Mouse (Mus musculus): ENCODE measurements around the gene Nhej1. TPM values are rescaled to one million over a fixed set of nuclear protein-coding genes. Genes with fewer than 3 reads are reported as not detected.
A peak's percentile ranks its signal among the peaks of the same experiment; 100 is the strongest.

The Nhej1 gene
- polyA plus RNA-seq, 1 experiment from 2014 or later, result 5.2 TPM

- H3K4me3 ChIP-seq (ENCODE audit: low read depth, low read length), result no peak overlapping the region
- 56% methylated on average over 4 of the region's 4 CpGs for WGBS
- H3K27ac ChIP-seq (ENCODE audit: low read length), result no peak overlapping the region
- no peak overlapping the region for H3K9ac ChIP-seq (ENCODE audit: low read depth, low read length)
- H3K36me3 ChIP-seq (ENCODE audit: control insufficient read depth, insufficient read depth, low read length), result no peaks in the 10 kb centered on the region
- no peak for ATAC-seq
- no peak overlapping the region for H3K4me2 ChIP-seq (ENCODE audit: low read length)
- no peaks in the 10 kb centered on the region for H3K9me3 ChIP-seq (replicated peaks; ENCODE audit: control insufficient read depth, low read length, poor library complexity, severe bottlenecking)
- no peaks in the 10 kb centered on the region for H3K4me1 ChIP-seq (ENCODE audit: control insufficient read depth, insufficient read depth, low read length)
- no peaks in the 10 kb centered on the region for H3K27me3 ChIP-seq (ENCODE audit: control insufficient read depth, insufficient read depth, low read depth, low read length)
These were observed 153.5 kb downstream of the Nhej1 start for GRCm38 (mm10) chr1:74971353-74972050.

DNA sequence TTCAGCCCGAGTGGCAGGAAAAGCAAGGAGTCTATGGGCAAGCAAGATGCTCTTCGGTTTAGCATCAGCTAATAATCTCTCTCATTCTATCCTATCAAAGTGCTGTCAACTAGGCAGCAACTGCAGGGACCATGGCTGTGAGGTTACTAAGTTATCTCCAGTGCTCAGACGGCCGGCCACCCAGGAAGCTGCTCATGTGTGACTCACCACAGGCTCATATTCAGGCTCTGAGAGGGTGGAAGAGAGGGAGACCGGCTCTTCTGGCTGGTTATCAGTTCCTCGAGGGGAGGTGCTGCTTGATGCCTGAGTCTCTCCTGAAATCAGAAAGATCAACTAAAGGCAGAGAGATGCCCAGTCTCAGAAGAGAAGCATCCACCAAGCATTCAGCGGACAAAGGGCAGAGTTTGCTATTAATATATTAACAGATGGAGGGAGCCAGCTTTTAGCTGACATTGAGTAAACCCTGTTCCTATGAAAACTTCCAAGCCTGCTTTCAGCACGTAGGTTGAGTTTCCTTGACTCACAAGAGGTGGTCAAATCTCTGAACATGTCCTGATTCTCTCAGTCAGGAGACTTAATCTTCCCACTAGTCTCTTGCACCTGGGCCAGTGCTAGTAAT, 156.9 kb downstream of the Nhej1 start:
- no peak overlapping the region for H3K9ac ChIP-seq (ENCODE audit: low read depth, low read length)
- no peaks in the 10 kb centered on the region; the same call in 1 of the 2 replicates for H3K4me1 ChIP-seq (ENCODE audit: control insufficient read depth, insufficient read depth, low read length)
- ATAC-seq, result no peak
- H3K36me3 ChIP-seq (ENCODE audit: control insufficient read depth, insufficient read depth, low read length), result no peaks in the 10 kb centered on the region
- WGBS, result 79% methylated on average over 8 of the region's 8 CpGs
- no peak overlapping the region for H3K27ac ChIP-seq (ENCODE audit: low read length)
- H3K4me3 ChIP-seq (ENCODE audit: low read depth, low read length), result no peak overlapping the region
- H3K27me3 ChIP-seq (ENCODE audit: control insufficient read depth, insufficient read depth, low read depth, low read length), result no peaks in the 10 kb centered on the region
- no peak overlapping the region for H3K4me2 ChIP-seq (ENCODE audit: low read length)
- H3K9me3 ChIP-seq (replicated peaks; ENCODE audit: control insufficient read depth, low read length, poor library complexity, severe bottlenecking), result no peaks in the 10 kb centered on the region

GRCm38 (mm10) chr1:74964494-74965215, 160.3 kb downstream of the Nhej1 start:
- Histone ChIP-seq H3K36me3 (ENCODE audit: control insufficient read depth, insufficient read depth, low read length) (no peaks in the 10 kb centered on the region), H3K9me3 (replicated peaks; ENCODE audit: control insufficient read depth, low read length, poor library complexity, severe bottlenecking) (no peaks in the 10 kb centered on the region), H3K4me2 (ENCODE audit: low read length) (peak overlapping the region; percentile 34), H3K27me3 (ENCODE audit: control insufficient read depth, insufficient read depth, low read depth, low read length) (no peaks in the 10 kb centered on the region), H3K9ac (ENCODE audit: low read depth, low read length) (no peak overlapping the region), H3K4me3 (ENCODE audit: low read depth, low read length) (no peak overlapping the region), H3K27ac (ENCODE audit: low read length) (no peak overlapping the region), H3K4me1 (ENCODE audit: control insufficient read depth, insufficient read depth, low read length) (no peaks in the 10 kb centered on the region; the same call in 1 of the 2 replicates)
- WGBS, result 17% methylated on average over 16 of the region's 16 CpGs
- 0 out of 2 replicates have a peak, but pooled peaks have one; percentile 45 for ATAC-seq

- no peaks in the 10 kb centered on the region; the same call in 1 of the 2 replicates for H3K4me1 ChIP-seq (ENCODE audit: control insufficient read depth, insufficient read depth, low read length)
- no peak overlapping the region for H3K9ac ChIP-seq (ENCODE audit: low read depth, low read length)
- no peaks in the 10 kb centered on the region for H3K27me3 ChIP-seq (ENCODE audit: control insufficient read depth, insufficient read depth, low read depth, low read length)
- no peaks in the 10 kb centered on the region for H3K9me3 ChIP-seq (replicated peaks; ENCODE audit: control insufficient read depth, low read length, poor library complexity, severe bottlenecking)
- no peak overlapping the region for H3K4me2 ChIP-seq (ENCODE audit: low read length)
- WGBS, result 87% methylated on average over 5 of the region's 5 CpGs
- no peaks in the 10 kb centered on the region for H3K36me3 ChIP-seq (ENCODE audit: control insufficient read depth, insufficient read depth, low read length)
- no peak overlapping the region for H3K4me3 ChIP-seq (ENCODE audit: low read depth, low read length)
- no peak for ATAC-seq
- H3K27ac ChIP-seq (ENCODE audit: low read length), result no peak overlapping the region
These were observed 162.2 kb downstream of the Nhej1 start for GRCm38 (mm10) chr1:74962853-74963227.

- Histone ChIP-seq H3K4me3 (ENCODE audit: low read depth, low read length) (no peak overlapping the region), H3K4me2 (ENCODE audit: low read length) (no peak overlapping the region), H3K36me3 (ENCODE audit: control insufficient read depth, insufficient read depth, low read length) (no peaks in the 10 kb centered on the region), H3K27ac (ENCODE audit: low read length) (no peak overlapping the region), H3K4me1 (ENCODE audit: control insufficient read depth, insufficient read depth, low read length) (no peaks in the 10 kb centered on the region; the same call in 1 of the 2 replicates), H3K9me3 (replicated peaks; ENCODE audit: control insufficient read depth, low read length, poor library complexity, severe bottlenecking) (no peaks in the 10 kb centered on the region), H3K9ac (ENCODE audit: low read depth, low read length) (no peak overlapping the region), H3K27me3 (ENCODE audit: control insufficient read depth, insufficient read depth, low read depth, low read length) (no peaks in the 10 kb centered on the region)
- ATAC-seq, result no peak
- WGBS, result 81% methylated on average over 5 of the region's 5 CpGs
These were observed 162.7 kb downstream of the Nhej1 start for GRCm38 (mm10) chr1:74962126-74962852.

GRCm38 (mm10) chr1:74961722-74962121, 163.3 kb downstream of the Nhej1 start:
- Histone ChIP-seq H3K4me2 (ENCODE audit: low read length) (no peak overlapping the region), H3K36me3 (ENCODE audit: control insufficient read depth, insufficient read depth, low read length) (no peaks in the 10 kb centered on the region), H3K27me3 (ENCODE audit: control insufficient read depth, insufficient read depth, low read depth, low read length) (no peaks in the 10 kb centered on the region; the same call in 1 of the 2 replicates), H3K9ac (ENCODE audit: low read depth, low read length) (no peak overlapping the region), H3K4me3 (ENCODE audit: low read depth, low read length) (no peak overlapping the region), H3K9me3 (replicated peaks; ENCODE audit: control insufficient read depth, low read length, poor library complexity, severe bottlenecking) (no peaks in the 10 kb centered on the region), H3K4me1 (ENCODE audit: control insufficient read depth, insufficient read depth, low read length) (no peaks in the 10 kb centered on the region; the same call in 1 of the 2 replicates), H3K27ac (ENCODE audit: low read length) (no peak overlapping the region)
- no peak for ATAC-seq
- 90% methylated on average over 7 of the region's 7 CpGs for WGBS

- Histone ChIP-seq H3K4me2 (ENCODE audit: low read length) (no peak overlapping the region), H3K27me3 (ENCODE audit: control insufficient read depth, insufficient read depth, low read depth, low read length) (peaks cover 7% of the 10 kb centered on the region), H3K9me3 (replicated peaks; ENCODE audit: control insufficient read depth, low read length, poor library complexity, severe bottlenecking) (no peaks in the 10 kb centered on the region), H3K9ac (ENCODE audit: low read depth, low read length) (no peak overlapping the region), H3K4me3 (ENCODE audit: low read depth, low read length) (no peak overlapping the region), H3K27ac (ENCODE audit: low read length) (no peak overlapping the region), H3K4me1 (ENCODE audit: control insufficient read depth, insufficient read depth, low read length) (no peaks in the 10 kb centered on the region; the same call in 1 of the 2 replicates), H3K36me3 (ENCODE audit: control insufficient read depth, insufficient read depth, low read length) (no peaks in the 10 kb centered on the region)
- ATAC-seq, result no peak
- 91% methylated on average over 7 of the region's 7 CpGs for WGBS
These were observed 164.9 kb downstream of the Nhej1 start for GRCm38 (mm10) chr1:74960059-74960458.

- Histone ChIP-seq H3K36me3 (ENCODE audit: control insufficient read depth, insufficient read depth, low read length) (no peaks in the 10 kb centered on the region), H3K27ac (ENCODE audit: low read length) (no peak within 1 kb of the TSS), H3K27me3 (ENCODE audit: control insufficient read depth, insufficient read depth, low read depth, low read length) (peaks cover 79% of the 10 kb centered on the region), H3K4me1 (ENCODE audit: control insufficient read depth, insufficient read depth, low read length) (peaks cover 34% of the 10 kb centered on the region), H3K9me3 (replicated peaks; ENCODE audit: control insufficient read depth, low read length, poor library complexity, severe bottlenecking) (no peaks in the 10 kb centered on the region), H3K9ac (ENCODE audit: low read depth, low read length) (peak within 1 kb of the TSS; percentile 49), H3K4me2 (ENCODE audit: low read length) (peak within 1 kb of the TSS; percentile 63), H3K4me3 (ENCODE audit: low read depth, low read length) (peak within 1 kb of the TSS; percentile 38)
- peak; percentile 9; the same call in 1 of the 2 replicates for ATAC-seq
- WGBS, result 2% methylated on average over 32 of the region's 55 CpGs
These were observed 173.3 kb downstream of the Nhej1 start, which contains the start of gene Ihh for GRCm38 (mm10) chr1:74951556-74952210. Gene Ihh, minus strand, starts transcription at chr1:74951672.

Measured in midbrain, embryonic 16.5 days (tissue).